Mouse (Mus musculus) cerebellum, adult 2 months (tissue): ENCODE data around the gene Trit1. TPM values are rescaled to one million over a fixed set of nuclear protein-coding genes. Genes with fewer than 3 reads are reported as not detected.

Experiments
- DNase-seq, 2 experiments: peaks; one replicate each; pipeline ENCODE4 v3.0.0; 2021
- H3K27ac ChIP-seq: fragments of 200-500 bp; 2 replicates; pipeline ENCODE4 v1.5.1; 2012; ENCODE audit warnings: low read length, control low read depth, inconsistent platforms; ENCODE audit not compliant: insufficient read depth
- H3K27me3 ChIP-seq: fragments of 200-500 bp; 2 replicates; pipeline ENCODE4 v1.6.1; 2012; ENCODE audit warnings: inconsistent platforms, mild to moderate bottlenecking, low read length, moderate library complexity; ENCODE audit not compliant: control insufficient read depth, insufficient read depth
- H3K4me1 ChIP-seq: fragments of 200-500 bp; 2 replicates; pipeline ENCODE4 v1.6.1; 2011; ENCODE audit warnings: low read length; ENCODE audit not compliant: control insufficient read depth, insufficient read depth
- H3K4me3 ChIP-seq: fragments of 200-500 bp; replicated peaks from 2 replicates; pipeline ENCODE3; 2011; ENCODE audit warnings: mild to moderate bottlenecking, low read depth, low read length, control low read depth; ENCODE audit not compliant: insufficient read depth
- CTCF ChIP-seq: fragments of 200-500 bp; IDR thresholded peaks from 2 replicates; pipeline ENCODE4 v1.5.1; 2011; ENCODE audit warnings: low read depth, mild to moderate bottlenecking, control low read depth, low read length, moderate library complexity, borderline replicate concordance; ENCODE audit not compliant: insufficient read depth
- POLR2A ChIP-seq: fragments of 200-500 bp; IDR thresholded peaks from 2 replicates; pipeline ENCODE4 v1.6.1; 2011; ENCODE audit warnings: low read length, control low read depth, borderline replicate concordance; ENCODE audit not compliant: insufficient read depth
- WGBS: fragments of 180-500 bp; shearing (Covaris S2); methylation state at CpG from one replicate; pipeline ENCODE4 v1.1.7; 2018; 5-methylcytosine and 5-hydroxymethylcytosine counted together
- polyA plus RNA-seq: library from polyadenylated mRNA; depleted of rRNA; stranded (reverse); fragments of >200 nt; gene quantifications from 2 replicates; pipeline ENCODE4 v1.2.3, GENCODE M21; 2012

Trit1 gene
- polyA plus RNA-seq, 1 experiment, result 11.0 TPM

- DNase-seq, result no peak
- Histone ChIP-seq H3K4me1 (no peaks in the 10 kb centered on the region; the same call in 1 of the 2 replicates), H3K4me3 (no peak overlapping the region), H3K27ac (no peak overlapping the region), H3K27me3 (no peaks in the 10 kb centered on the region; the same call in 1 of the 2 replicates)
- 66% methylated on average over 1 of the region's 1 CpGs for WGBS
- TF ChIP-seq CTCF (no peak), POLR2A (no peak)
Observed at GRCm38 (mm10) chr4:122991177-122991576, 25.2 kb upstream of the Trit1 start.

GRCm38 (mm10) chr4:122992276-122992675, 24.1 kb upstream of the Trit1 start:
- no peak for TF ChIP-seq POLR2A
- no peak for TF ChIP-seq CTCF
- 83% methylated on average over 3 of the region's 3 CpGs for WGBS
- DNase-seq, result no peak
- Histone ChIP-seq H3K27ac (no peak overlapping the region), H3K4me3 (no peak overlapping the region), H3K27me3 (no peaks in the 10 kb centered on the region; the same call in 1 of the 2 replicates), H3K4me1 (no peaks in the 10 kb centered on the region; the same call in 1 of the 2 replicates)

- H3K4me3 ChIP-seq, result peak within 1 kb of the TSS; percentile 65
- H3K27me3 ChIP-seq, result no peaks in the 10 kb centered on the region; the same call in 1 of the 2 replicates
- H3K27ac ChIP-seq, result no peak within 1 kb of the TSS
- WGBS, result under 1% methylated on average over 67 of the region's 69 CpGs
- peak; percentile 82 to 89 for DNase-seq
- TF ChIP-seq CTCF (peak; percentile 94), POLR2A (no peak)
- no peaks in the 10 kb centered on the region; the same call in 1 of the 2 replicates for H3K4me1 ChIP-seq
Observed at GRCm38 (mm10) chr4:122995404-122996220, 20.8 kb upstream of the Trit1 start, which contains the start of gene Mycl. TSS of gene Mycl (plus strand) at chr4:122995652.

GRCm38 (mm10) chr4:122996221-122996617, 20.2 kb upstream of the Trit1 start:
- peak; percentile 32 to 46 for DNase-seq
- under 1% methylated on average over 32 of the region's 32 CpGs for WGBS
- peak overlapping the region; percentile 65 for H3K4me3 ChIP-seq
- TF ChIP-seq CTCF, result no peak
- no peak for TF ChIP-seq POLR2A
- H3K27me3 ChIP-seq, result no peaks in the 10 kb centered on the region; the same call in 1 of the 2 replicates
- H3K27ac ChIP-seq, result no peak overlapping the region
- H3K4me1 ChIP-seq, result no peaks in the 10 kb centered on the region; the same call in 1 of the 2 replicates

GRCm38 (mm10) chr4:122996618-122997381, 19.6 kb upstream of the Trit1 start:
- no peak for TF ChIP-seq POLR2A
- peak; percentile 14; the same call in 1 of the 2 replicates for TF ChIP-seq CTCF
- peak in 1 of 2 experiments; percentile 14 for DNase-seq
- Histone ChIP-seq H3K27ac (no peak overlapping the region), H3K4me1 (no peaks in the 10 kb centered on the region; the same call in 1 of the 2 replicates), H3K27me3 (no peaks in the 10 kb centered on the region; the same call in 1 of the 2 replicates), H3K4me3 (peak overlapping the region; percentile 65)
- 4% methylated on average over 47 of the region's 47 CpGs for WGBS

GRCm38 (mm10) chr4:122998537-122999262, 17.7 kb upstream of the Trit1 start:
- Histone ChIP-seq H3K27ac (no peak overlapping the region), H3K27me3 (no peaks in the 10 kb centered on the region; the same call in 1 of the 2 replicates), H3K4me1 (no peaks in the 10 kb centered on the region; the same call in 1 of the 2 replicates), H3K4me3 (no peak overlapping the region)
- 43% methylated on average over 12 of the region's 12 CpGs for WGBS
- peak in 1 of 2 experiments; percentile 32 for DNase-seq
- TF ChIP-seq POLR2A, result no peak

GRCm38 (mm10) chr4:122999263-122999691, 17.1 kb upstream of the Trit1 start:
- DNase-seq, result no peak
- H3K4me3 ChIP-seq, result no peak overlapping the region
- no peaks in the 10 kb centered on the region; the same call in 1 of the 2 replicates for H3K4me1 ChIP-seq
- TF ChIP-seq CTCF, result no peak
- TF ChIP-seq POLR2A, result no peak
- H3K27ac ChIP-seq, result no peak overlapping the region
- H3K27me3 ChIP-seq, result no peaks in the 10 kb centered on the region; the same call in 1 of the 2 replicates
- 59% methylated on average over 4 of the region's 4 CpGs for WGBS
